Mouse (Mus musculus) MEL (cell line): Measurements from ENCODE around the gene Znhit1.

Experiments
- CTCF ChIP-seq, 3 experiments: IDR thresholded peaks in 2 of 3; conservative IDR thresholded peaks in 1 of 3; 2 replicates each; pipeline ENCODE4 v1.5.1; 2011 to 2012; ENCODE audit warnings: low read length in 3 of 3, low read depth in 2 of 3, mild to moderate bottlenecking in 2 of 3, improper control_type of control experiment in 1 of 3, inconsistent platforms in 1 of 3, mixed read lengths in 1 of 3, moderate library complexity in 1 of 3; ENCODE audit not compliant: control insufficient read depth in 1 of 3, insufficient read depth in 1 of 3, poor library complexity in 1 of 3, severe bottlenecking in 1 of 3
- MAX ChIP-seq: IDR thresholded peaks from 2 replicates; pipeline ENCODE4 v1.6.1; 2011; ENCODE audit warnings: low read length, improper control_type of control experiment
- POLR2A ChIP-seq, 2 experiments: IDR thresholded peaks; 2 replicates each; pipeline ENCODE4 v1.6.1; 2011 to 2012; ENCODE audit warnings: low read length in 2 of 2, mild to moderate bottlenecking in 2 of 2, control low read depth in 1 of 2, improper control_type of control experiment in 1 of 2, low read depth in 1 of 2, moderate library complexity in 1 of 2; ENCODE audit not compliant: control insufficient read depth in 1 of 2, insufficient read depth in 1 of 2, poor library complexity in 1 of 2
- TCF12 ChIP-seq: IDR thresholded peaks from 2 replicates; pipeline ENCODE4 v1.6.1; 2014; ENCODE audit warnings: low read depth, mild to moderate bottlenecking, inconsistent platforms, low read length, improper control_type of control experiment, moderate library complexity
- ZC3H11A ChIP-seq: IDR thresholded peaks from 2 replicates; pipeline ENCODE4 v1.6.1; 2012; ENCODE audit warnings: low read depth, mild to moderate bottlenecking, inconsistent platforms, low read length, improper control_type of control experiment

GRCm38 (mm10) chr5:136943382-136943781, 44.4 kb downstream of the Znhit1 start:
- TF ChIP-seq ZC3H11A: no peak
- TF ChIP-seq POLR2A (IDR thresholded peaks at IDR 0.05; ENCODE audit: control insufficient read depth in 1 of 2, insufficient read depth in 1 of 2, low read depth in 1 of 2, low read length in 2 of 2, poor library complexity in 1 of 2): no peak
- no peak for TF ChIP-seq TCF12
- no peak for TF ChIP-seq MAX
- TF ChIP-seq CTCF (IDR thresholded peaks at IDR 0.05 in 2 of 3, conservative IDR thresholded peaks at IDR 0.05 in 1 of 3; ENCODE audit: control insufficient read depth in 1 of 3, insufficient read depth in 1 of 3, low read depth in 2 of 3, low read length in 3 of 3, poor library complexity in 1 of 3, severe bottlenecking in 1 of 3): no peak
